Mouse (Mus musculus): ENCODE measurements at regions not wholly inside any gene's neighbourhood (a gene's known extent, or its start where the extent isn't known, plus 50 kb on each side); places are given as distances from the start of the nearest gene placed in this dataset.

DNA sequence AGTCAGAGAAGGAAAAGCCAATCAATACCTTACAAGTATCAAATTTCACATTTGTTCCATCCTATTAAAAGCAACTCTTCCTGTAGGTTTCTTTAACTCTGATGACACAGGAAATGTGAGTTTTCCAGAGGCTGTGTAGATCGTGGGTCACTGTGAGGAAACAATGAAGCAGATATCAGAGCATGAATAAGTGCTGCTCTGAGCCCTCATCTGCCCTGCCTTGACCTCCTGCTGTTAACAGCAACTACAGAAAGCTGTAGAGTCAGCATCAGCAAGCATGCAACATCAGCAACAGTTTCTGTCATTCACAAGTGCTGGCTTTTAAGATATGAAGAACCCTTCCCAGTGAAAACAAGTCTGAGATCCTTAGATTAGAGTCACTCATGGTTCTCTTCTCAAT is 176.2 kb upstream of the A1bg start:
- no peak for TF ChIP-seq CTCF (IDR thresholded peaks at IDR 0.05; ENCODE audit: borderline replicate concordance, extremely low read depth, insufficient read depth, insufficient read length)
- TF ChIP-seq POLR2A (IDR thresholded peaks at IDR 0.05; ENCODE audit: borderline replicate concordance, extremely low read depth, insufficient read depth, insufficient read length, poor library complexity, severe bottlenecking): no peak

Measured in brain, embryonic 14.5 days (tissue).